Mouse (Mus musculus): ENCODE data around the gene Cd276. TPM values are rescaled to one million over a fixed set of nuclear protein-coding genes. Genes with fewer than 3 reads are reported as not detected.

Gene Cd276
- not detected for polyA plus RNA-seq (2017; shearing (Covaris generic))

DNA sequence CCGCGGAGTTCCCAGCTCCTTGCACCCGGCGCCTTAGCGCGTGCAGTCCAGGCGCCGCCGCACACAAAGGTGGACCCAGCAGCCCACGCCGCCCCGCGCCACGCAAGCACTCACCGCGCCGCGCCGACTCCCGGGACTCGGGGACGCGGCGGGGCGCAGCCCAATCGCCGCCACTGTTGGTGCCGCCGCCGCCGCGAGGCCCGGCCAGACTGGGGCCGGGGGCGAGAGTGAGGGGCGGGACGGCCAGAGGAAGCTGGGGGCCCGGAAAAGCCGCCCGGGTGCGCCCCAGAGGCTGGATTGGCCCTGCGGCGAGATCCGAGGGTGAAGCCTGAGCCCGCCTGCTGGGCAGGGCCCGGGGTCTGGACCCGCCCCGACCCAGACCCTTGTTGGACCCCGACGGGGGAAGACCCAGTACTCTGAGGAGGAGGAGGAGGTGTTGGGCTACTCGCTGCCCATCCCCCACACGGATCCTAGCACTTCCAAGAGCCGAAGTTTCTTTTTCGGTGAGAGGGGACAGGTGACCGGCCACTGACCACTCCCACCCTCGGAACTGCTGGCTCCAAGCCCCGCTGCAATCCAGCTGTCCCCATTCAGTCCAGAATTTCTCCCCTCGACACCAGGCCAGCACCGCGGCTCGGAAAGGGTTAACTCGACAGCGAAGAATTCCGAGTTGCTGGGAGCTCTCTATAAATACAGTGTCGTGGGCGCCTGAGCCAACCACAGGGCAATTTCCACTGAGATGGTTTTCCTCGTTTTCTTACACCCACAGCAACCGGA, at the start of gene Cd276:
Cd276 (minus strand) TSS at position 530 of the 777 bp plus-strand sequence.

DNA sequence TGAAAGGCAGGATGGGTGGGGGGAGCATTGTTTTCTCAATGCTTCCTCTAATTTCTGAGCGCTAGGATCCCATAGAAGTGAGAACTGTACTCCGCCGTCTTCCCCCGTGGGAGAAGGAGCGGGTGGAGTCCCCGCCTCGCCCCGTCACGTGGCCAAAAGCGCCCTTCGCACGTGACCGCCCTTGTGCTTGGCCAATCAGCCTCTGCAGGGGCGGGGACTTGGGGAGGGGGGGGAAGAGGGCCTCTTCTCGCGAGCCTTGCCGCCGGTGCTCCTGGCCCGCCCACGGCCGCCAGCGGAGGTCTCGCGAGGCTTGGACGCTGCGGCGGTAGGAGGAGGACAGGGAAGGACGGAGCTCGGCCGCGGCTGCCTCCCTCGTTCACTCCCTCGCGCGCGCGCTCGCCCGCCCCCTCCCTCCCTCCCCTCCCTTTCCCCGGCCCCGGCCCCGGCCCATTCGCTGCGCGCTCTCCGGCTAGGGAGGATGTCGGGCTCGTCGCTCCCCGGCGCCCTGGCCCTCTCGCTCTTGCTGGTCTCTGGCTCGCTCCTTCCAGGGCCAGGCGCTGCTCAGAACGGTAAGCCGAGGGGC, 26.8 kb upstream of the Cd276 start, which contains the start of gene Nptn:
Nptn (plus strand) TSS at position 283 of the 583 bp plus-strand sequence.

DNA sequence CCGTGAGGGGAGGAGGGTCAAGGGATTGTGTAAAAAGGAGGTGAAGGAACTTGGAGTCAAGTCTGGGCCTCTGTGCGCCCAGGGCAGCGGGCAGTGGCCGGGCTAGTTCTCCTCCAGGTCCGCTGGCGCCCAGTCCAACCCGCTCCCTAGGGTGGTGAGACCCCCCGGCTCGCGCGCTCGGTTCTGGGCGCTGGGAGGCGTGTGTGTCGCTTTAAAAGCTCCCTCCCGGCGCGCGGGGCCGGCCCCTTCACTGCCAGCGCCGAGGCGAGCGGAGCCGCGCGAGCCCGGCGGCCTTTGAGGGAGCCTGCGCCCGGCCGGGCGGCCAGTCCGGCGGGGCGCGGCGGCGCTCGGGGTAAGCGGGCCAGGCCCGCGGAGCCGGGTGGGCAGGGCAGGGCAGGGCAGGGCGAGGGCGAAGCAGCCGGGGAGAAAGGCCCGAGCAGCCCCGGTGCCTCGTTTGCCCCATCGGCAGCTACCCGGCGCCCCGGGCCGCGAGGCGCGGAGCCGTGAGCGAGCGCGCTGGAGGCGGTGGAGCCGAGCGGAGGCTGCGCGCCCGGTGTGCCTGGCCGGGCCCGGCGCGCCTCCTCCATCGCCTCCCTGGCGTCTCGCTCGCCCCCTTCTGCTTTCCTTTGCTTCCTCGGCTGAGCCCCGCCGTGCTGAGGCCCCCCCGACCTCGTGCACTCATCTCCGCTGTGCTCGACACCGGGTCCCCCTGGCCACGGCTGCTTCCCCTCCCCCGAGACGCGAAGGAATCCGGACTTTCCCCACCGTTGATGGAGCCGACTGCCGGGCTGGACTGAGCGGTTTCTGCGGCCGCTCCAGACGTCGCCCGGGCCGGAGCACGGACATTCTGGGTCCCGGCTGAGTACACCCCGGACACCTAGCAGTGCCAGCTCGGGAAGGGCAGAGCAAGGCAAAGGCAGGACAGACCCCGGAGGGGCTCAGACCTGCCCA, 67.1 kb downstream of the Cd276 start, which contains the start of gene Insyn1:
Insyn1 (plus strand) TSS at position 753 of the 951 bp plus-strand sequence.

Other genes with a start within 250 kb of the Cd276 start
- not detected for gene Loxl1, start 242.3 kb downstream of the Cd276 start, polyA plus RNA-seq (2017; shearing (Covaris generic))
- gene Tbc1d21, start 185.0 kb downstream of the Cd276 start, polyA plus RNA-seq (2017; shearing (Covaris generic)): not detected
- gene Insyn1, start 66.8 kb downstream of the Cd276 start, polyA plus RNA-seq (2017; shearing (Covaris generic)): not detected
- 127 TPM for gene Nptn, start 26.8 kb upstream of the Cd276 start, polyA plus RNA-seq (2017; shearing (Covaris generic))
- gene Rec114, start 188.5 kb upstream of the Cd276 start, polyA plus RNA-seq (2017; shearing (Covaris generic)): 0.99 TPM

Measured in effector memory CD4-positive, alpha-beta T cell, adult 5 months (primary cell).